Mouse (Mus musculus): ENCODE results near the gene Rad51d.
"Not testable (repeated sequence)": the region's sequence is repeated elsewhere in the genome, so short reads cannot be mapped to it uniquely, and the experiment has no call there.

Rad51d gene

DNA sequence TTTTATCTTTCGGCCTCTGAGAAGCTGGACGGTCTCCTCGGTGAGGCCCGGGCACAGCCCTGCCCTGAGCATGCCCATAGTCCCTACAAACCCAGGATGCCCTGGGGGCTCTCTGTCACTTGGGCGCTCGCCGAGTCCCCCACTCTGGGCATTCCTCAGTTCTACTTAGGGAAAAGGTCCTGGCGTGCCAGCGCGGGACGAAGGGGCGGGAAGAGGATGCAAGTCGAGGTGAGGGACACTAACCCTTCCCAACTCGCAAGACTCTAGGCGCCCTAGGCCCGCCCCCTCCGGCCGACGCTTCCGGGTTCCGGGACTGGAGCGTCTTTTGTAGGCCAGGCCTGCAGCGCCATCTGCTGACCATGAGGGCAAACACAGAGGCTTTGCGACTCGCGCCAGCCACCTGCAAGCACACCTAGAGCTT, at the start of gene Rad51d:
Gene Rad51d (minus strand): TSS at position 273 of the 421 bp plus-strand sequence.
- DNase-seq (ENCODE audit: low read depth) = peak; percentile 97

DNA sequence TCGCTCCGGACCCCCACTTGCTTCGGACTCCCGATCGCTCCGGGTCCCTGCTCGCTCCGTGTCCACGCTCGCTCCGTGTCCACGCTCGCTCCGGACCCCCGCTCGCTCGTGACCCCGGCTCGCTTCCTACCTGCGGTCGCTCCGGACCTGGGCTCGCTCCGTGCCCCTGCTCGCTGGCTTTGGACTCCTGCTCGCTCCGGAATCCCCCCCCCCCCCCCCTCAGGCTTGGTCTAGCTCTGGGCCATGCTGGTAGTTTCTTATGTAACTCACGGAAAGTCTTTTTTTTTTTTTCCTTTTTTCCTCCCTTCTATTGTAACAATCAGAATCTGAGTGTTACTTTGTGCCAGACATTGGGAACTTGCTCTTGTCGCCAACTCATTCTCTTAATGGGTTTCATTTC, 42.8 kb upstream of the Rad51d start:
- no peak for DNase-seq (ENCODE audit: low read depth)

DNA sequence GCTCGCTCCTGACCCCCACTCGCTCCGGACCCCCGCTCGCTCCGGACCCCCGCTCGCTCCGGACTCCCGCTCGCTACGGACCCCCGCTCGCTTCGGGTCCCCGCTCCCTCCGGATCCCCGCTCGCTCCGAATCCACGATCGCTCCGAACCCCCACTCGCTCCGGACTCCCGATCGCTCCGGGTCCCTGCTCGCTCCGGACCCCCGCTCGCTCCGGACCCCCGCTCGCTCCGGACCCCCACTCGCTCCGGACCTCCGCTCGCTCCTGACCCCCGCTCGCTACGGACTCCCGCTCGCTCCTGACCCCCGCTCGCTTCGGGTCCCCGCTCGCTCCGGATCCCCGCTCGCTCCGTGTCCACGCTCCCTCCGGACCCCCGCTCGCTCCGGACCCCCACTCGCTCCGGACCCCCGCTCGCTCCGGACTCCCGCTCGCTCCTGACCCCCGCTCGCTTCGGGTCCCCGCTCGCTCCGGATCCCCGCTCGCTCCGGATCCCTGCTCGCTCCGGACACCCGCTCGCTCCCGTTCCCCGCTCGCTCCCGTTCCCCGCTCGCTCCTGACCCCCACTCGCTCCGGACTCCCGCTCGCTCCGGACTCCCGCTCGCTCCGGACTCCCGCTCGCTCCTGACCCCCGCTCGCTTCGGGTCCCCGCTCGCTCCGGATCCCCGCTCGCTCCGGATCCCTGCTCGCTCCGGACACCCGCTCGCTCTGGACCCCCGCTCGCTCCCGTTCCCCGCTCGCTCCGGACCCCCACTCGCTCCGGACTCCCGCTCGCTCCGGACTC, 41.4 kb upstream of the Rad51d start:
- not testable (repeated sequence) for DNase-seq (ENCODE audit: low read depth)

DNA sequence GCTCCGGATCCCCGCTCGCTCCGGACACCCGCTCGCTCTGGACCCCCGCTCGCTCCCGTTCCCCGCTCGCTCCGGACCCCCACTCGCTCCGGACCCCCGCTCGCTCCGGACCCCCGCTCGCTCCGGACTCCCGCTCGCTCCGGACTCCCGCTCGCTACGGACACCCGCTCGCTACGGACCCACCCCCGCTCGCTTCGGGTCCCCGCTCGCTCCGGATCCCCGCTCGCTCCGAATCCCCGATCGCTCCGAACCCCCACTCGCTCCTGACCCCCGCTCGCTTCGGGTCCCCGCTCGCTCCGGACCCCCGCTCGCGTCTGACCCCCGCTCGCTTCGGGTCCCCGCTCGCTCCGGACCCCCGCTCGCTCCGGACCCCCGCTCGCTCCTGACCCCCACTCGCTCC, 40.7 kb upstream of the Rad51d start:
- not testable (repeated sequence) for DNase-seq (ENCODE audit: low read depth)

DNA sequence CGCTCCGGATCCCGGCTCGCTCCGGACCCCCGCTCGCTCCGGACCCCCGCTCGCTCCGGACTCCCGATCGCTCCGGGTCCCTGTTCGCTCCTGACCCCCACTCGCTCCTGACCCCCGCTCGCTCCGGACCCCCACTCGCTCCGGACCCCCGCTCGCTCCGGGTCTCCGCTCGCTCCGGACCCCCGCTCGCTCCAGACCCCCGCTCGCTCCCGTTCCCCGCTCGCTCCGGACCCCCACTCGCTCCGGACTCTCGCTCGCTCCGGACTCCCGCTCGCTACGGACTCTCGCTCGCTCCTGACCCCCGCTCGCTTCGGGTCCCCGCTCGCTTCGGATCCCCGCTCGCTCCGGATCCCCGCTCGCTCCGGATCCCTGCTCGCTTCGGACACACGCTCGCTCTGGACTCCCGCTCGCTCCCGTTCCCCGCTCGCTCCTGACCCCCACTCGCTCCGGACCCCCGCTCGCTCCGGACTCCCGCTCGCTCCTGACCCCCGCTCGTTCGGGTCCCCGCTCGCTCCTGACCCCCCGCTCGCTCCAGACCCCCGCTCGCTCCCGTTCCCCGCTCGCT, 40.1 kb upstream of the Rad51d start:
- not testable (repeated sequence) for DNase-seq (ENCODE audit: low read depth)

DNA sequence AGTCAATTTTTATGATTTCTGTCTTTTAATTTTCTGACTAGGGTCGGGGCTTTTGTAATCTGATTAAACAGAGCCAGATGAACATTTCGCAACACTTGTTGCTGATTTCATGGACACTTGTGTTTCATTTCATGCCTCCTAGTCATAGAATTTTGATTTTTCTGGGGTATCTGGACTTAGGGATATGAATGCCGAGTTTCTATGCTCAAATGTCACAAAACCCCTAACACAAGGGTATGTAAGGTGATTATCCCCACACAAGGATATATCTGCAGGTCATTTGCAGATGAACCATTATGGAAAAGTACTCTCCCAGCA, 39.2 kb upstream of the Rad51d start:
- DNase-seq (ENCODE audit: low read depth) = peak; percentile 41

DNA sequence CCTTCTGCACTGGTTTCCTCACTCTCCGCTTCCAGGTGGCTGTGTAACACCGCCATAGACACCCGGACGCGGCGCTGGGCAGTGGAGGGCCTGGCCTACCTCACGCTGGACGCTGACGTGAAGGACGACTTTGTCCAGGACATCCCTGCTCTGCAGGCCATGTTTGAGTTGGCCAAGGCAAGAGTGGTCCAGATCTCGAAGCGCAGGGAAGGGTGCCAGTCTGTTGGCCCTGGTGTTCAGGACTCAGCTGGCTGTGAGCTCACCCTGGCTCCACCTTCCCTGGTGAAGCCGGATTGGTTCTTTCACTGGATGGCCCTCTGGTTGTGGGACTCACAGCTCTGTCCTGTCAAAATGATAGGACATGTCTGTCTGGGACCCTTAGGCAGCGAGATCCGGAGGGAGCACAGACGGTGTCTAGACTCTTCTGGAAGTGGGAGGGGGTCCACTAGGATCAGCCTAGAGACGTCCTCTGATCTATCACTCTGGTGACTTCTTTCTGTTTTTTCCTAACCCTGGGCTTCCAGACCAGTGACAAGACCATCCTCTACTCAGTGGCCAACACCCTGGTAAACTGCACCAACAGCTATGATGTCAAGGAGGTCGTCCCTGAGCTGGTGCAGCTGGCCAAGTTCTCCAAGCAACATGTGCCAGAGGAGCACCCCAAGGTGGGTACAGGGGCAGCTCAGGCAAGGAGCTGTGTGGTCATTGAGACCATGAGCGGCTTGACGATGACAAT, 38.7 kb upstream of the Rad51d start:
- no peak for DNase-seq (ENCODE audit: low read depth)

DNA sequence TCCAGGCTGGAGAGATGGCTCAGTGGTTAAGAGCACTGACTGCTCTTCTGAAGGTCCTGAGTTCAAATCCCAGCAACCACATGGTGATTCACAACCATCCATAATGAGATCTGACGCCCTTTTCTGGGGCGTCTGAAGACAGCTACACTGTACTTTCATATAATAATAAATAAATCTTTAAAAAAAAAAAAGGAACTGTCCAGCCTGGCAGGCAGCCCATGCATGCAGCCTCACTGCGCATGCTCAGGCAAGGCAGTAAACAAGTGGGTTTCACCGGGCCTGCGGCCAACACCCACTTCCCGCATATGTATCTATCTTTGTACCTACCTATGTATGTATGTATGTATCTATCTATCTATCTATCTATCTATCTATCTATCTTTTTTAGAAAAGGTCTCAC, 33.5 kb upstream of the Rad51d start:
- DNase-seq (ENCODE audit: low read depth) = not testable (repeated sequence)

DNA sequence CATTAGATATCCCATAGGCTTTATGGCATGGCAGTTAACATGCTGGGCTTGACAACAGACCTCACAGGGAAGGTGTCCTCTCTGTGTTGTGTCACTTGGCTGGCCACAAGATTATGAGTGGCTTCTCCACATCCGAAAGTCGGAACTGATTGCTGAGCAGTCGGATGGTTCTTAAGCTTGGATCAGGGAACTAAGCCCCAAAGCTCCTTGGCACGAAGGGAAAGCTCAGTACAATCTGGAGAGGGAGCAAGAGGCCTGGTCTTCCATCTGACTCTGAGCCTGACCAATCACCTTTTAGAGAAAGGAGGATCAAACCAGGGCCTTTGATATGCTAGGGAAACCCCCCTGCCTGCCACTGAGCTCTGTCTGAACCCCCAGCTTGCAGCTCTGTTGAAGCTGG, 31.3 kb upstream of the Rad51d start:
- no peak for DNase-seq (ENCODE audit: low read depth)

DNA sequence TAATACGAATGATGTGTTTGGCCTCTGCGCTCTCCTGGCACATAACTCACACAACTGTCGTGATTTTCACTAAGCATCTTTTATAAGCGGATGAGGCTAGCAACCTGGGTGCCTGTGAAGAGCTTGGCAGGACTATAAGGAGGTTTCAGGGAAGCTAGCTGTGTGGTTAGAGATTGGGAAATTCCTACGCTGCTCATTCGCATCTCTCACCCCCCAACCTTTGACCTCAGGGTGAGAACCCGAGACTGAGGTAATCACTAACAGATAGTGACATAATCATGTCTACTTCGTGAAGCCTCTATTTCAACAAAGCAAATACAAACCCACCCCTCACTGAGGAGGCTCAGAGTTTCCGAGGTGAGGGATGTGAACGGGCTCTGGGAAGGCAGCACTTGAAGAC, 30.4 kb upstream of the Rad51d start:
- no peak for DNase-seq (ENCODE audit: low read depth)

DNA sequence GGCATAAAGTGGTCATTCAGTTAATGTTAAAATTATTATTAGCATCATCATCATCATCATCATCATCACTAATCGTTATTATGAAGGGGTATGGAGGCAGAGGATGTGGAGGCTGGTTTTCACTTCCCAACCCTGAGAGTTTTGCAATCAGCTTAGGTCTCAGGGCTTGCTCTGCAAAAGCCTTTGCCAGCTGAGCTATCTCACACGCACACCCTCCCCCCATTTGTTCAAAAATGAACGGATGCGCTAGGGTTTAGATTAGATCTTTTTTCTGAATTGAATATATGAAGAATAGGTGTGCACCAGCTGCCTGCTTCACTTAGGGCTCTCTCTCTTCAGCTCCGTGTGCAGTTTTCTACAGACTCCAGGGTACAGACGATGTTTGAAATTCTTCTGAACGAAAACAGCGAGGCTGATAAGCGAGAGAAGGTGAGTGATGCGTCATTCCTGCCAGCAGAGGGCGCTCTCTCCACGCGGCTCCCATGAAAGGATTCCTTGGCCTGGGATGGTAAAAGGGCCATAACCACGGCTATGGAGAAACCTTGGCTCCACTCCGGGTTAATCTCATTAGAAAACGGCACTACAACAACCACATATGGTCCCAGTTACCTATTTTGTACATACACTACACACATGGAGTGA, 24.4 kb upstream of the Rad51d start:
- DNase-seq (ENCODE audit: low read depth) = peak; percentile 91

DNA sequence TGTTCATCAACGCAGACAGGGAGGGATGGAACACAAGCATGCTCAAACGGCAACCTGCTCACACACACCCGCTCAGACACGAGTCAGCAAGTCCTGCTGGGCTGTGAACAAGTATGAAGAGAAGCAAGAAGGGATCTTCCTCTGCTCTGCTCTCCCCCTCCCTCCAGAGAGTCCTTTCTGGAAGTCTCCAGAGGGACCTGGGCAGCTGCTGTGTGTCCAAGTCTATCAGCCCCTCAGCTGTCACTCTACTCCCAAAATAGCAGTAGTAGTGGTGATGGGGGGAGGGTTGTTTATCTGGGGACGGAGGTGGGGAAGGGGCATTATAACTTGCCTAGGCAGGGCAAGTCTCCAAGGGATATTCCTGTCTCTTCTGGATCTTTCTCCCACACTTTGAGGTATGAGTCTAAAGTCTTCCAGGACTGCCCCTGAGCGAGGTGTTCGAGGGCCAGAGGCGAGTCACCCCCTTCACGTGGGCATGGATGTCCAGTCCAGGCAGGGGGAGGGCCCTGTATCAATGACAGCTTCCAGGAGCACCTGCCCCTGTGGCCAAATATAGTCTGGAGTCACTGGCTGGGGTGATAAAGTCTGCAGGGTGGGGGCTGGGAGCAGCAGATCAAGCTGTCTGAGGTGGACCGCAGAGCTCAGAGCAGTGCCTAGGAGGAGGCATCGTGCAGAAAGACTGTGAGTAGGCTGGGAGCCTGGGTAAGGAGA, 20.4 kb upstream of the Rad51d start:
- no peak for DNase-seq (ENCODE audit: low read depth)

DNA sequence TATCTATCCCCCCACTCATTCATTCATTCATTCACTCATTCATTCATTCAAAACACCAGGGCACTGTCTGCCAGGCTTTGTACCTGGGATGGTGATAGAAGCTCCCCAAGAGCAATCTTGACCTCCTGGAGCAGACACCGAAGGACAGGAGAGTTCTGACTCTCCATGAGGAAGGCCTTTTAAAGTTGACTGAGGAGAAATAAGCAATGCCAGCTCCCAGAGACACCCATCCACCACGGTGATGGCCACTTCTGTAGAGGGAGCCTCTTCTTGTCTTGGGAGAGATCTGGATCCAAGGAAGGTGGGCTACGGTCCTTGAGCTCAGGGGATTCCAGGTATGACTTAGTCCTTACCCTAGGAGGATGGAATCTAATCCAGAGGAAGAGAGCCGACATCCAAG, 19.8 kb upstream of the Rad51d start, which contains the start of gene Unc45b:
Gene Unc45b (plus strand): TSS at position 301 of the 400 bp plus-strand sequence.
- no peak for DNase-seq (ENCODE audit: low read depth)

DNA sequence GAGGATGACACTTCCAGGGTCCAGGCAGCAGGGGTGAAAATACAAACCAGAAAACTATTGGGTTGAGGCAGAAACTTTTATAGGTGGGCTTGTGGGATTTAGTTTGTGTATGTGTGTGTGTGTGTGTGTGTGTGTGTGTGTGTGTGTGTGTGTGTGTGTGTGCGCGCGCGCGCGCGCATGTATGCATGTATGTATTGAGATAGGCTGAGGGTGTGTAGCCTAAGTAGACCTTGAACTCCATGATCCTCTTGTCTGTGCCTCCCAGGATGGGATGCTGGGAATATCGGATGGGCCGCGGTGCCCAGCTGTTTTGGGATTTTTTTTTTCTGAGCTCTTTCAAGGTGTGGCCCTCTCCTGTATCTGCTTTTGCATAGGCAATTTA, 18.2 kb upstream of the Rad51d start:
- peak; percentile 30 for DNase-seq (ENCODE audit: low read depth)

DNA sequence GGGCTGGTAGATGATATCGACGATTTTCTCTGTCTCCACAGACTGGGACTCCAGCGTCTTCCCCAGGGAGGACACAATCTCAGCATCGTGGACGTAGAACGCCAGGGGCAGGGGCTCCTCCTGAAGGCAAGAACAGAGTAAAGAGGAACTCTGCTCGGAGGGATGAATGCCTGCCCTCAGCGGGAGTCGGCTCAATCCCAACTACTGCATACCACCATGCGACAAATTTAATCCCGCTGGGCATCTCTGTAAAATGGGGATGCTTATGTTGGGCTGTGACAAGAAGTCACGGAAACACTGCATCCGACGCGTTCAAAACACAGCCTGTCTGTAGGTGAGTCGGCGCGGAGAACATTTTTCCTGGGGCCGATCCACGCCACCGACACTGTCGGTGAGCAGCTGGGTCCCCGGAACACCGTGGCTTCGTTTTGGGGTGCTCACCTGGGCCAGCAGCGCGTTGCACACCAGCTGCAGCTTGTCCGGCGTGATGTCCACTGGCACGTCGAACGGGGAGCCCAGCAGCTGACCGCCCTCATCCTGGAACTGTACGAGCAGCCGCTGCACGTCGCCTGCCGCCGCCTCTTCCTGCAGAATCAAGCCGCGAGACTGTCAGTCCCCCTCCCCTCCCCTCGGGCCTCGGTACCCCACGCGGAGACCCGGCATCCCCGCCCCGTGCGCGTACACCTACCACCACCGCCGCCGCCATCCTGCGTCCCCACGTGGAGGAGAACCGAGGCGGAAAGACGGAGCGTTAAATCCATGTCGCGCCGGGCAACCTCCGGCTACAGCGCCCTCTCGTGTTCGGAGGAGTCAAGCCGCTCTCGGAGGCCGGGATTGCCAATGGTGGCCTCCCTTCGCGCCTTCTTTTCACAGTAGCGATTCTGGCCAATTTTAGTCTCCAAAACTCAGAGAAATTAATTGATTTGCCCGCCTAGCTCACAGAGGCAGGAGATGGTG, 17.5 kb upstream of the Rad51d start, which contains the start of gene Nle1:
Gene Nle1 (minus strand): TSS at position 761 of the 957 bp plus-strand sequence.
- peak; percentile 96 for DNase-seq (ENCODE audit: low read depth)

DNA sequence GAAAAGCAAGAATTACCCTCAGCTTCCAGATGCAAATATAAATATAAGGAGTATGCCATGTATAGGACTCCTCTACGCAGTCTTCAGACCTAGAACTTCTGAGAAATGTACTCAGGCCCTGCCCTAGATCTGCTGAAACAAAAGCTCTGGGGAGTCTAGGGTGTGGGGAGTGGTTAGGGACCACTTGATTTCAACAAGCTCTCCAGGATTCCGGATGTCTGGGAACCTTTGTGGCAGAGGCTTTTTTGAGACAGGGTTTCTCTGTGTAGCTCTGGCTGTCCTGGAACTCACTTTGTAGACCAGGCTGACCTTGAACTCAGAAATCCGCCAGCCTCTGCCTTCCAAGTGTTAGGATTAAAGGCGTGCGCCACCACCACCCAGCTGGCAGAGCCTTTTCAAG, 15.4 kb upstream of the Rad51d start:
- no peak for DNase-seq (ENCODE audit: low read depth)

DNA sequence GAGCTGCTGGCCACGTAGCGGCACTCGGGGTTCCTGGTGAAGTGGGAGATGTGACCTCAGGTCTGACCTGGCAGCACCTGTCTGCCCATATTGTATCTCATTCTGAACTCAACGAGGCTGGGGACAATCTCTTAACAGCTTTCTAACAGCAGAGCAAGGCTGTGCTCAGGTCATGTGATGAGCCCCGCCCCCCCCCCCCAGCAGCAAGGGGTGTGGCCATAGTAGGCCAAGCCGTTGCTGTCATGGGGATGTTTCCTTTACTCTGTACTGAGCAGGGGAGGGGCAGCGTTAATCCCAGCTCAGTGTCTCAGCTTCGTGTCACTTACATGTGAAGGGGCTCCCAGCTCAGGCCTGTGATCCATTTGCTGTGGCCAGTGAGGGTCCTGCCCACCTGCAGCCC, 14.5 kb upstream of the Rad51d start:
- DNase-seq (ENCODE audit: low read depth) = no peak

DNA sequence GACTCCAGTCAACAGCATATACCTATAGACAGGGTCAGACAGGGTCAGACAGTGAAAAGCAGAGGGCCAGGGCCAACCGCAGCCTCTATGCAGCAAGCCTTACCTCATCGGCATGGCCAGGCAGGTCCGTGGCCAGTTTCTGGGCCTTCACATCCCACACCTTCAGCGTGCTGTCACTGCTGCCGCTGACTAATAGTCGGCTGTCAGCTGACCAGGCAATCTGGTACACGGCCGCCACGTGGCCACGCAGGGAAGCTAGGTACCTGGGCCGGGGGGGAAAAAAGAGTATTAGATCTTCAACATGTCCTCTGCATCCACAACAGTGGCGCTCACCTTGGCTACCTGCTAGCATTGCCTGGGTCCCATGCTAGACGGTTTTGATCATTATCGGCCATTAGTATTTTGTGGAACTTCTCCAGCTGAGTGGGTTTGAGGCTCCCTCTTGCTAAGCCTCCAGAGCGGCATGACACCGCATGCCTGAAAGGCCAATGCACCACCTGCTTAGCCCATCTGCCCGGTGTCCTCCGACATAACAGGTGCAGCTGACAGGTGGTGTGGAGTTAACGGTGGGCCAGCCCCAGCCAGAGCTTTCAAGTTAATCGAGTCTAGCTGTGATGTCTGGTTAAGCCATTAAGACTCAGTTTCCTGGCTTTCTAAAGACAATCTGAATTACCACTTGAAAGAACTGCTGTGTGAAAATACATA, 11.3 kb upstream of the Rad51d start:
- DNase-seq (ENCODE audit: low read depth) = no peak

DNA sequence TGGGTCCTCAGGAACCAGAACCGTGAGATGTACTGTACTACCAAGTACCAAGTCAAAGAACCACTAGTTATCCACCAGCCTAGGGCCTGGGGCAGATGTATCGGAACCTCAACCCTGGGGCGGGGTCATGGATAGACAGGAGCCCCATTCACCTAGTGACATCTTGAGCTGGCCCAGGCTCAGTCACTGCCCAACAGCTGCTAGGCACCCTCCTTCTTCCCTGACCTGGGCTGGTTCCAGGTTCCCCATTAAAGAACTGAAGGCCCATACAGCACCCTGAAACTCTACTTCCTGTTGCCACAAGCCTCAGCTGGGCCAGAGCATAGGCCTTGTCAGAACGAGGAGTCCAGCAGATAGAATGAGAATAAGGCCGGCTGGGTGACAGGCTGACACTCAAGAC, 9.3 kb upstream of the Rad51d start:
- no peak for DNase-seq (ENCODE audit: low read depth)

DNA sequence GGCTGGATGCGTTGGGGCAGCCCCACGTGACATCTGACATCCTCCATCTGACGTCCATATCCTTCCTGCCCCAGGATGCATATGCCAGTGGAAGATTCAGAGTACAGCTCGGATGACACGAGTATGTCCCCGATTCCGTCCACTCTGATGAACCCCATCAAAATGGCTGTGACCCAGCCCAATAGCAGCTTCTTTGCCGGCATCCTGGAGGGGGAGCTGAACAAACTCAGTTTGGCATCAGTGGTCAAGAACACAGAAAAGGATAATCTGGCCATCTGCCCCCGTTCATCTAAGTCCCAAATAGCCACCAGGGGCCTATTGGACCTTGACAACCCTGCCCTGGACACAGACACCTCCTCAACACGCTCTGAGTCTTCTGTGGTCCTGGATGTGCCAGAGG, 7.1 kb upstream of the Rad51d start:
- DNase-seq (ENCODE audit: low read depth) = no peak
